Mouse (Mus musculus) neural tube, embryonic 11.5 days (tissue): Measurements from ENCODE around the gene Pde4d. TPM values are rescaled to one million over a fixed set of nuclear protein-coding genes. Genes with fewer than 3 reads are reported as not detected.

Experiments
- ATAC-seq: fragments of 200-750 bp; cut with Nextera tagmentation; 2 replicates; pipeline ENCODE4 v1.8.0; 2017; ENCODE audit warnings: moderate number of reproducible peaks, mild to moderate bottlenecking, moderate TSS enrichment, moderate library complexity; ENCODE audit not compliant: insufficient read depth, low FRiP score, low TSS enrichment
- DNase-seq: peaks from one replicate; pipeline ENCODE4 v3.0.0-alpha.2; 2015; ENCODE audit warnings: low spot score
- H3K27ac ChIP-seq: fragments of 300-500 bp; sonication (generic); 2 replicates; pipeline ENCODE4 v1.5.1; 2014; ENCODE audit warnings: low read depth, mild to moderate bottlenecking, low read length
- H3K27me3 ChIP-seq: fragments of 300-500 bp; sonication (generic); 2 replicates; pipeline ENCODE4 v1.6.1; 2014; ENCODE audit warnings: mild to moderate bottlenecking, low read length, mixed read lengths; ENCODE audit not compliant: control insufficient read depth, insufficient read depth
- H3K36me3 ChIP-seq: fragments of 300-500 bp; sonication (generic); 2 replicates; pipeline ENCODE4 v1.6.1; 2014; ENCODE audit warnings: mild to moderate bottlenecking, low read length, moderate library complexity, mixed read lengths; ENCODE audit not compliant: control insufficient read depth, insufficient read depth
- H3K4me1 ChIP-seq: fragments of 300-500 bp; sonication (generic); 2 replicates; pipeline ENCODE4 v1.6.1; 2014; ENCODE audit warnings: low read length, mixed read lengths; ENCODE audit not compliant: control insufficient read depth, insufficient read depth
- H3K4me2 ChIP-seq: fragments of 300-500 bp; sonication (generic); 2 replicates; pipeline ENCODE4 v1.6.1; 2014; ENCODE audit warnings: low read depth, mild to moderate bottlenecking, moderate library complexity
- H3K4me3 ChIP-seq: fragments of 300-500 bp; sonication (generic); 2 replicates; pipeline ENCODE4 v1.5.1; 2014; ENCODE audit warnings: low read depth, low read length
- H3K9ac ChIP-seq: fragments of 300-500 bp; sonication (generic); 2 replicates; pipeline ENCODE4 v1.6.1; 2014; ENCODE audit warnings: mild to moderate bottlenecking, low read length
- H3K9me3 ChIP-seq: fragments of 300-500 bp; sonication (generic); 2 replicates; pipeline ENCODE4 v1.6.1; 2016; ENCODE audit warnings: low read length; ENCODE audit not compliant: control insufficient read depth
- WGBS: fragments of 180-500 bp; shearing (Covaris S2); extraction: QIAGEN DNeasy Blood & Tissue Kit; methylation state at CpG from one replicate; pipeline ENCODE4 v1.1.7; 2014; 5-methylcytosine and 5-hydroxymethylcytosine counted together
- polyA plus RNA-seq: library from polyadenylated mRNA; unstranded; fragments of >200 nt; fragmentation: Nextera tagmentation; extraction: Ambion mirVana; gene quantifications from 2 replicates; pipeline ENCODE4 v1.2.1, GENCODE M21; 2014

The Pde4d gene
- polyA plus RNA-seq, 1 experiment from 2014 or later = 11.1 TPM

DNA sequence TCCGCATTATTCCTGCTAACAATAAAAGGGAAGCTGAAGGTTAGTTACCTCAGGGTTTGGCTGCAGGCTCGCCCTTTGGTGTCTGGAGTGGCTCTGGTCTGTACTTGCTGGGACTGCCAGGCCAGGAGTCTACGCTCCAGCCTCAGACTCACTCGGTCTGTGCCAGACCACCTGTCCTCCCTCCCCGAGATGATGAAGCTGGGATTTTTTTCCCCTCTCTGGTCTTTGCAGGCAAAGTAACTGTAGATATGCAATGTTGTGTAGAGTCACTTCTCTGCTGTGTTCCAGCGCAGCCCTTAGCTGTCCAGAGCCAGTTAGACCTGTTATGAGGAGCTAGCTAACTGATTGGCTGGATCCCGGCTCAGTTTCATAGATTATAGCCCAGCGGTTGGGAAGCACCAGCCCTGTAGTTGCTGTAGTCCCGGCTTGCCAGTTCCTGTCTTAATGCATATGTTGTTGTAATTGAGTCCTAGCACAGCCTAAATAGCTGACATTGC lies 48.5 kb downstream of the Pde4d start:
- no peak overlapping the region for H3K9ac ChIP-seq
- H3K4me1 ChIP-seq = no peaks in the 10 kb centered on the region
- H3K9me3 ChIP-seq = no peaks in the 10 kb centered on the region
- H3K27me3 ChIP-seq = no peaks in the 10 kb centered on the region
- no peak overlapping the region for H3K4me2 ChIP-seq
- DNase-seq (no peak), ATAC-seq (no peak)
- 61% methylated on average over 9 of the region's 9 CpGs for WGBS
- no peaks in the 10 kb centered on the region for H3K36me3 ChIP-seq
- no peak overlapping the region for H3K27ac ChIP-seq
- H3K4me3 ChIP-seq = no peak overlapping the region

GRCm38 (mm10) chr13:108498773-108499313 lies 49.1 kb downstream of the Pde4d start:
- 39% methylated on average over 9 of the region's 9 CpGs for WGBS
- Histone ChIP-seq H3K9ac (no peak overlapping the region), H3K27me3 (no peaks in the 10 kb centered on the region), H3K27ac (no peak overlapping the region), H3K4me3 (no peak overlapping the region), H3K9me3 (no peaks in the 10 kb centered on the region), H3K36me3 (no peaks in the 10 kb centered on the region), H3K4me2 (no peak overlapping the region), H3K4me1 (no peaks in the 10 kb centered on the region)
- ATAC-seq (no peak), DNase-seq (no peak)

DNA sequence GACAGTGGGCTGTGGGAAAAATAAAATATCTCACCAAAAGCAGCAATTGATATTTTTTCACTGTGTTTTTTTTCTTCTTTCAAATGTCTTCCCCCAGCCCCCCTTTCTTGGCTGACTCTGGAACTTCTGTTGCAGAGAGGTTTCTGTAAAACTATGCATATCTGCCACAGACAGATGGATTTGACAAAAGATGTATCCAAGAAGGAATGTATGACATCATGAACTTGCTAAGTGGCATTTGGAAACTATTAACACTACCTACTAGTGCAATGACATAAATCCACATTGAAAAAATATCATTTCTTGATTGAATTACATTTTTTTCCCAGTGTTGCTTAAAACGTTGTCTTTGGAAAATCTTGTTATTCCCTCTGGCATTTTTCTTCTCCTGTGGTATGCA lies 51.6 kb downstream of the Pde4d start:
- WGBS = 59% methylated on average over 1 of the region's 1 CpGs
- ATAC-seq (no peak), DNase-seq (no peak)
- no peak overlapping the region for H3K4me3 ChIP-seq
- no peaks in the 10 kb centered on the region for H3K36me3 ChIP-seq
- no peak overlapping the region for H3K9ac ChIP-seq
- no peaks in the 10 kb centered on the region for H3K4me1 ChIP-seq
- no peak overlapping the region for H3K4me2 ChIP-seq
- no peaks in the 10 kb centered on the region for H3K9me3 ChIP-seq
- no peak overlapping the region for H3K27ac ChIP-seq
- no peaks in the 10 kb centered on the region for H3K27me3 ChIP-seq

GRCm38 (mm10) chr13:108524548-108524947 lies 74.8 kb downstream of the Pde4d start:
- H3K4me1 ChIP-seq = no peaks in the 10 kb centered on the region
- H3K36me3 ChIP-seq = no peaks in the 10 kb centered on the region
- H3K27ac ChIP-seq = no peak overlapping the region
- no peaks in the 10 kb centered on the region for H3K9me3 ChIP-seq
- WGBS = 81% methylated on average over 4 of the region's 4 CpGs
- no peaks in the 10 kb centered on the region for H3K27me3 ChIP-seq
- DNase-seq (no peak), ATAC-seq (no peak)
- H3K4me2 ChIP-seq = no peak overlapping the region
- no peak overlapping the region for H3K9ac ChIP-seq
- no peak overlapping the region for H3K4me3 ChIP-seq

GRCm38 (mm10) chr13:108524969-108525368 lies 75.2 kb downstream of the Pde4d start:
- Histone ChIP-seq H3K9ac (no peak overlapping the region), H3K36me3 (no peaks in the 10 kb centered on the region), H3K9me3 (no peaks in the 10 kb centered on the region), H3K4me1 (no peaks in the 10 kb centered on the region), H3K27ac (no peak overlapping the region), H3K27me3 (no peaks in the 10 kb centered on the region), H3K4me2 (no peak overlapping the region), H3K4me3 (no peak overlapping the region)
- 87% methylated on average over 6 of the region's 6 CpGs for WGBS
- DNase-seq = no peak
- ATAC-seq = no peak

DNA sequence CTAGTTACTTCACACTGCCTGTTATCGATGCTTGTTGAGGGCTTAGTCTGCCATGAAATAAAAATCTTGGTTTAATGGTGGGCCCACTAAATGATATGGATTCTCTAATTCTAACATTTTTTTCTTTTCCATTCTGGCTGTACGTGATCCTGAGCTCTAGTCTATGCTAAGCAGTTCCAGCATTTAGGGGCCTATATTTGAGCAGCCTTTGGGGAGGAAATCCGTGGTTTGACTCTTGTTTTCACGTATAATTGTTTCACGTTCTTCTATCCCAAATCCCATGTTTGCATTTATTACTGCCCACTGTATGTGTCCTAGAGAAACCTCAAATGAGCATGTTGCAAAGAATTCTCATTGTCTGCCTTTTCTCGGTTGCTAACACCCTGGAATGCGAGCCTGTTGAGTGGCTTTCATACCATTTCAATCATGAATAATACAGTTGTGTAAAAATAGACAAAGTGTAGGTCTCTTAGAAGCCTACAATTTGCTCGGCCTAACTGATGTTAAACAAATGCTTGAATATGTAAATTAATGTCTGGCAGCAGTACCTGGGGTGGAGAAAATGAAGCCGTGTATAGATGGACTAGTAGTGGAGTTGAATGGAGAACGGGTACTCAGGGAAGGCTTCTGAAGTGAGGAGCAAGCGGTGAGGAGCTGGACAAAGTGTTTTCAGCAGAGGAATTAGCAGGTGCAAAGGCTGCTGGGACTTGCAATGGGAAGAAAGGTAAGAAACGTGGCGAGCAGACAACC lies 76.7 kb downstream of the Pde4d start:
- ATAC-seq (no peak), DNase-seq (no peak)
- Histone ChIP-seq H3K27me3 (no peaks in the 10 kb centered on the region), H3K4me3 (no peak overlapping the region), H3K9ac (no peak overlapping the region), H3K4me1 (no peaks in the 10 kb centered on the region), H3K36me3 (no peaks in the 10 kb centered on the region), H3K4me2 (no peak overlapping the region), H3K9me3 (no peaks in the 10 kb centered on the region), H3K27ac (no peak overlapping the region)
- WGBS = 80% methylated on average over 13 of the region's 13 CpGs

GRCm38 (mm10) chr13:108527090-108527770 lies 77.5 kb downstream of the Pde4d start:
- no peak overlapping the region for H3K4me3 ChIP-seq
- no peaks in the 10 kb centered on the region for H3K9me3 ChIP-seq
- no peaks in the 10 kb centered on the region for H3K4me1 ChIP-seq
- no peaks in the 10 kb centered on the region for H3K36me3 ChIP-seq
- 89% methylated on average over 7 of the region's 7 CpGs for WGBS
- H3K27ac ChIP-seq = no peak overlapping the region
- no peaks in the 10 kb centered on the region for H3K27me3 ChIP-seq
- ATAC-seq (no peak), DNase-seq (no peak)
- H3K4me2 ChIP-seq = no peak overlapping the region
- H3K9ac ChIP-seq = no peak overlapping the region

DNA sequence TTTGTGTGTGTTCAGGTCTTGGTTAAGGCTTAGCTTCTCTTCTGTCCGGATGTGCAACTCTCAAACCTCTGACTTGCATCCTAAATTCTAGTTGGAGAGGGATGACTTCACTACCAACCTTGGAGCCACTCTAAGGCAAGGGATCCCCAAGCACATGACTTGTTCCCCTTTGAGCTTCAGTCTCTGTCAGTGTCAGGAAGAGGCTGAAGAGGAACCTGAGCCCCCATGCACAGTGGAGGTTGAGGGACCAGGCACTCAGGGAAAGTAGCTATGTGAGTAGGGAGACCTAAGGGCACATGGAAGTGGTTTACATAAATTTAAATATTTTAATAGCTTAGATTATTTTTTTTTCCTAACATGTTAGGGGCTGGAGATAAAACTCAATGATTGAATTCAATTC lies 78.6 kb downstream of the Pde4d start:
- H3K4me2 ChIP-seq = no peak overlapping the region
- WGBS = 80% methylated on average over 1 of the region's 1 CpGs

GRCm38 (mm10) chr13:108532875-108533274 lies 83.1 kb downstream of the Pde4d start:
- Histone ChIP-seq H3K27me3 (no peaks in the 10 kb centered on the region), H3K4me3 (no peak overlapping the region), H3K36me3 (no peaks in the 10 kb centered on the region), H3K9me3 (no peaks in the 10 kb centered on the region), H3K4me1 (no peaks in the 10 kb centered on the region), H3K4me2 (no peak overlapping the region), H3K9ac (no peak overlapping the region), H3K27ac (no peak overlapping the region)
- 91% methylated on average over 1 of the region's 1 CpGs for WGBS
- DNase-seq (no peak), ATAC-seq (no peak)

More for the DNA sequence above, 78.6 kb downstream of the Pde4d start:
- Histone ChIP-seq H3K36me3 (no peaks in the 10 kb centered on the region), H3K4me1 (no peaks in the 10 kb centered on the region), H3K9me3 (no peaks in the 10 kb centered on the region), H3K9ac (no peak overlapping the region), H3K27me3 (no peaks in the 10 kb centered on the region), H3K27ac (no peak overlapping the region), H3K4me3 (no peak overlapping the region)
- DNase-seq (no peak), ATAC-seq (no peak)
